Comparison of ENCODE assay signal across 25 mouse cellular contexts in the genomic region with DNA sequence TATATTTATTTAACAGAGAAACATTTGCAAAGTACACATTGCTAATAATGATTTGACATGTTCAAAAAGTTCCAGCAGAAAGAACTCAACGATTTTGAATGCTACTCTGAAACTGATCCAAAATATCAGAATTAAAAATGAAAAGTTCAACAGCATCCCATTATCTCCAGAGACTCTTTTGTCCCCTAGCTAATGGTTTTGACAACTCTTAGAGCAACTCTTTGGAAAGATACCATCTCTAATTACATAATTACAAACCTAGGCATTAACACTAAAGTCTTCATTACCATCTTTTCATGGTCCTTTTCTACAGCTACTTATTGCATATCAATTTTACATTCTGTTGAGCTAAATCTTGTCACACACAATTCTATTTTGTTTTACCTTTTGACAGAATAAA.
DNase-seq lines count a peak whose midpoint lies in the region; ATAC-seq and TF ChIP-seq lines count a peak whose summit lies in the region.
"Had no signal": no experiment of that assay in that cellular context is flagged by ENCODE, and none has a peak within 500 bp of the region (broad histone marks: within the 10 kb centered on the region; RNA-seq: fewer than 3 reads in every experiment).

No protein-coding gene starts in this region.

- no peak overlapping the region for H3K4me3 ChIP-seq in forebrain, embryonic 13.5 days
- no peak overlapping the region for H3K4me3 ChIP-seq in forebrain, postnatal 0 days (ENCODE audit: low read depth, low read length)
- no peak overlapping the region for H3K4me3 ChIP-seq in forebrain, embryonic 15.5 days
- no peak overlapping the region for H3K4me3 ChIP-seq in forebrain, embryonic 12.5 days (replicated peaks)
- no peak overlapping the region for H3K4me3 ChIP-seq in hindbrain, embryonic 14.5 days (replicated peaks; ENCODE audit: low read length)
- no peak overlapping the region for H3K4me3 ChIP-seq in hindbrain, embryonic 11.5 days (ENCODE audit: low read depth, low read length)
- H3K4me3 ChIP-seq: embryonic facial prominence, embryonic 13.5 days; embryonic facial prominence, embryonic 15.5 days; erythroblast, embryonic 14.5 days had no signal

- no peak for TF ChIP-seq CTCF in forebrain, postnatal 0 days (IDR thresholded peaks at IDR 0.05; ENCODE audit: low read depth)

- H3K27me3 ChIP-seq in forebrain, embryonic 13.5 days: no peaks in the 10 kb centered on the region
- H3K27me3 ChIP-seq in forebrain, postnatal 0 days (ENCODE audit: insufficient read depth, low read length): no peaks in the 10 kb centered on the region
- H3K27me3 ChIP-seq in forebrain, embryonic 15.5 days: no peaks in the 10 kb centered on the region
- no peaks in the 10 kb centered on the region for H3K27me3 ChIP-seq in forebrain, embryonic 12.5 days
- H3K27me3 ChIP-seq in hindbrain, embryonic 14.5 days (ENCODE audit: control insufficient read depth, insufficient read depth, low read length): no peaks in the 10 kb centered on the region
- no peaks in the 10 kb centered on the region for H3K27me3 ChIP-seq in hindbrain, embryonic 11.5 days (ENCODE audit: control insufficient read depth, insufficient read depth, low read length)
- H3K27me3 ChIP-seq: CH12.LX; embryonic facial prominence, embryonic 13.5 days; embryonic facial prominence, embryonic 15.5 days had no signal

- H3K36me3 ChIP-seq in forebrain, embryonic 13.5 days (ENCODE audit: poor library complexity, severe bottlenecking): no peaks in the 10 kb centered on the region
- no peaks in the 10 kb centered on the region for H3K36me3 ChIP-seq in forebrain, postnatal 0 days (ENCODE audit: insufficient read depth)
- H3K36me3 ChIP-seq in forebrain, embryonic 15.5 days: no peaks in the 10 kb centered on the region
- no peaks in the 10 kb centered on the region for H3K36me3 ChIP-seq in forebrain, embryonic 12.5 days (replicated peaks)
- no peaks in the 10 kb centered on the region for H3K36me3 ChIP-seq in hindbrain, embryonic 14.5 days (replicated peaks; ENCODE audit: control insufficient read depth, insufficient read depth)
- H3K36me3 ChIP-seq in hindbrain, embryonic 11.5 days (ENCODE audit: control insufficient read depth, insufficient read depth, low read length): no peaks in the 10 kb centered on the region
- H3K36me3 ChIP-seq: embryonic facial prominence, embryonic 13.5 days; embryonic facial prominence, embryonic 15.5 days; G1E had no signal

- ATAC-seq in forebrain, embryonic 13.5 days: peak; percentile 67; the same call in 1 of the 2 replicates
- no peak; the same call in 1 of the 2 replicates for ATAC-seq in forebrain, postnatal 0 days
- peak; percentile 81 for ATAC-seq in forebrain, embryonic 15.5 days (replicated peaks)
- ATAC-seq in forebrain, embryonic 12.5 days (ENCODE audit: low FRiP score): no peak
- no peak for ATAC-seq in hindbrain, embryonic 14.5 days (ENCODE audit: low FRiP score)
- ATAC-seq in hindbrain, embryonic 11.5 days (ENCODE audit: low FRiP score): no peak
- ATAC-seq: activated CD4-positive, CD25-positive, alpha-beta regulatory T cell, adult 4 months; CD4-positive, CD25-positive, alpha-beta regulatory T cell, adult 4 months; Patski had no signal

- no peak overlapping the region for H3K27ac ChIP-seq in forebrain, embryonic 13.5 days
- no peak overlapping the region for H3K27ac ChIP-seq in forebrain, postnatal 0 days (ENCODE audit: low read depth, low read length)
- no peak overlapping the region for H3K27ac ChIP-seq in forebrain, embryonic 15.5 days (replicated peaks)
- H3K27ac ChIP-seq in forebrain, embryonic 12.5 days: no peak overlapping the region
- no peak overlapping the region for H3K27ac ChIP-seq in hindbrain, embryonic 14.5 days
- no peak overlapping the region for H3K27ac ChIP-seq in hindbrain, embryonic 11.5 days (ENCODE audit: low read depth, low read length)
- H3K27ac ChIP-seq: embryonic facial prominence, embryonic 13.5 days; embryonic facial prominence, embryonic 15.5 days had no signal

- no peaks in the 10 kb centered on the region for H3K9me3 ChIP-seq in forebrain, embryonic 13.5 days (replicated peaks)
- H3K9me3 ChIP-seq in forebrain, postnatal 0 days (ENCODE audit: low read length): no peaks in the 10 kb centered on the region
- H3K9me3 ChIP-seq in forebrain, embryonic 15.5 days: no peaks in the 10 kb centered on the region
- no peaks in the 10 kb centered on the region for H3K9me3 ChIP-seq in forebrain, embryonic 12.5 days
- H3K9me3 ChIP-seq in hindbrain, embryonic 14.5 days (ENCODE audit: control insufficient read depth, low read length): no peaks in the 10 kb centered on the region
- no peaks in the 10 kb centered on the region for H3K9me3 ChIP-seq in hindbrain, embryonic 11.5 days (ENCODE audit: control insufficient read depth, low read length)
- H3K9me3 ChIP-seq: embryonic facial prominence, embryonic 13.5 days; embryonic facial prominence, embryonic 15.5 days; G1E had no signal

- no peak overlapping the region for H3K4me2 ChIP-seq in forebrain, embryonic 13.5 days
- no peak overlapping the region for H3K4me2 ChIP-seq in forebrain, postnatal 0 days (ENCODE audit: low read depth)
- H3K4me2 ChIP-seq in forebrain, embryonic 15.5 days (replicated peaks): no peak overlapping the region
- H3K4me2 ChIP-seq in forebrain, embryonic 12.5 days: no peak overlapping the region
- H3K4me2 ChIP-seq in hindbrain, embryonic 14.5 days (replicated peaks): no peak overlapping the region
- H3K4me2 ChIP-seq in hindbrain, embryonic 11.5 days (replicated peaks; ENCODE audit: low read depth, low read length): no peak overlapping the region
- H3K4me2 ChIP-seq: embryonic facial prominence, embryonic 13.5 days; embryonic facial prominence, embryonic 15.5 days had no signal

- no peak overlapping the region for H3K9ac ChIP-seq in forebrain, embryonic 13.5 days
- H3K9ac ChIP-seq in forebrain, postnatal 0 days: no peak overlapping the region
- H3K9ac ChIP-seq in forebrain, embryonic 15.5 days (replicated peaks): no peak overlapping the region
- H3K9ac ChIP-seq in forebrain, embryonic 12.5 days: no peak overlapping the region
- H3K9ac ChIP-seq in hindbrain, embryonic 14.5 days: no peak overlapping the region
- H3K9ac ChIP-seq in hindbrain, embryonic 11.5 days (ENCODE audit: low read depth, low read length): no peak overlapping the region
- H3K9ac ChIP-seq: embryonic facial prominence, embryonic 13.5 days; embryonic facial prominence, embryonic 15.5 days had no signal

- H3K4me1 ChIP-seq in forebrain, embryonic 13.5 days: no peaks in the 10 kb centered on the region
- no peaks in the 10 kb centered on the region for H3K4me1 ChIP-seq in forebrain, postnatal 0 days (ENCODE audit: insufficient read depth)
- H3K4me1 ChIP-seq in forebrain, embryonic 15.5 days: no peaks in the 10 kb centered on the region
- H3K4me1 ChIP-seq in forebrain, embryonic 12.5 days: no peaks in the 10 kb centered on the region
- H3K4me1 ChIP-seq in hindbrain, embryonic 14.5 days (replicated peaks; ENCODE audit: control insufficient read depth, insufficient read depth, low read length): no peaks in the 10 kb centered on the region
- H3K4me1 ChIP-seq in hindbrain, embryonic 11.5 days (replicated peaks; ENCODE audit: control insufficient read depth, insufficient read depth, low read length): no peaks in the 10 kb centered on the region
- H3K4me1 ChIP-seq: embryonic facial prominence, embryonic 13.5 days; embryonic facial prominence, embryonic 15.5 days had no signal

- 47% methylated on average over 1 of the region's 1 CpGs for WGBS in forebrain, embryonic 13.5 days
- 27% methylated on average over 1 of the region's 1 CpGs for WGBS in forebrain, postnatal 0 days
- WGBS in forebrain, embryonic 15.5 days: 40% methylated on average over 1 of the region's 1 CpGs
- WGBS in forebrain, embryonic 12.5 days: 51% methylated on average over 1 of the region's 1 CpGs
- 87% methylated on average over 1 of the region's 1 CpGs for WGBS in hindbrain, embryonic 14.5 days
- 84% methylated on average over 1 of the region's 1 CpGs for WGBS in hindbrain, embryonic 11.5 days

- no peak for DNase-seq in forebrain, postnatal 0 days
- peak; percentile 6 for DNase-seq in hindbrain, embryonic 14.5 days (ENCODE audit: low spot score)
- DNase-seq in hindbrain, embryonic 11.5 days (ENCODE audit: low spot score): no peak
- DNase-seq: adrenal gland, adult 8-10 months; adrenal gland, postnatal 14 days; adrenal gland, postnatal 36 days; B cell, adult 2 months; cerebellum, adult 11 months; cerebellum, adult 18-20 months; cerebellum, adult 8-10 months; cerebellum, adult 9-11 months; cerebellum, postnatal 14 days; cerebellum, postnatal 36 days; embryo, embryonic 11 days had no signal

Comparison
In these comparisons a context has a peak if more than half of its experiments do, and no peak if none do; other contexts are left out.
1. ATAC-seq: peak in forebrain, embryonic 13.5 days (single experiment) and forebrain, embryonic 15.5 days (single experiment); none in forebrain, postnatal 0 days (single experiment), forebrain, embryonic 12.5 days (single experiment), hindbrain, embryonic 14.5 days (single experiment) and hindbrain, embryonic 11.5 days (single experiment).